Mouse (Mus musculus) ES-Bruce4 (cell line): ENCODE results near the gene Add3.

Experiments
- CTCF ChIP-seq: IDR thresholded peaks from one replicate; pipeline ENCODE4 v1.8.1; 2011; ENCODE audit warnings: low read depth, low read length
- EP300 ChIP-seq: IDR thresholded peaks from 2 replicates; pipeline ENCODE4 v1.6.1; 2011; ENCODE audit warnings: low read depth, low read length; ENCODE audit not compliant: insufficient read depth
- POLR2A ChIP-seq: IDR thresholded peaks from one replicate; pipeline ENCODE4 v1.8.1; 2011; ENCODE audit warnings: low read length; ENCODE audit not compliant: insufficient read depth

DNA sequence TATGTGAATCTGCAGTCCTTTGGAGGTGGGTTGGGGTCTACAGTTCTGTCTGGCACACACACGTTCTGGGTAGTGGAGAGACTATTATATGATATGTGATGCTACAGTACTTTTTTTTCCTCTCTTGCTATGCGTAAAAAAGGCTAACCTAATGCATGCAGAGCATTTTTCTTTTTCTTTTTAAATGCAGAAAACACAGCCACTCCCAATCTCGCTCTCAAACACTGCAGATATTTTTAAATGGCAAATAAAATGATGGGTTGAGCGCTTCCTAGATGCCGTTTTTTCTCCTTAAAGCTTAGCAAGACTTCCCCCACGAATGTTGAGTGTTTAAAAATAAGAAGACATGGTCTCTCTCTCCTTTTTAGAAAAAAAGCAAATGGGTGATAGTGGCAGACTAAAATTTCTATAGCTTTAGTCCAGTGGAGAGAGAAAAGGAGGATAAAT, 584 bp downstream of the Add3 start:
- TF ChIP-seq CTCF = no peak
- no peak for TF ChIP-seq POLR2A
- no peak for TF ChIP-seq EP300
